Mouse (Mus musculus) limb, embryonic 12.5 days (tissue): Measurements from ENCODE around the gene Fam219a. TPM values are rescaled to one million over a fixed set of nuclear protein-coding genes. Genes with fewer than 3 reads are reported as not detected.

ENCODE experiments used
- ATAC-seq: fragments of 200-750 bp; cut with Nextera tagmentation; 2 replicates; pipeline ENCODE4 v1.8.0; 2017; ENCODE audit warnings: low read depth, moderate TSS enrichment; ENCODE audit not compliant: insufficient number of reproducible peaks, insufficient read depth, low FRiP score, low TSS enrichment
- H3K27ac ChIP-seq: fragments of 300-500 bp; sonication (generic); 2 replicates; pipeline ENCODE4 v1.5.1; 2016; ENCODE audit warnings: mild to moderate bottlenecking, moderate library complexity
- H3K27me3 ChIP-seq: fragments of 300-500 bp; sonication (generic); 2 replicates; pipeline ENCODE4 v1.6.1; 2016; ENCODE audit warnings: mild to moderate bottlenecking, moderate library complexity
- H3K36me3 ChIP-seq: fragments of 300-500 bp; sonication (generic); 2 replicates; pipeline ENCODE4 v1.6.1; 2016; ENCODE audit warnings: mild to moderate bottlenecking, moderate library complexity
- H3K4me1 ChIP-seq: fragments of 300-500 bp; sonication (generic); replicated peaks from 2 replicates; pipeline ENCODE4 v1.6.1; 2016
- H3K4me2 ChIP-seq: fragments of 300-500 bp; sonication (generic); 2 replicates; pipeline ENCODE4 v1.6.1; 2016; ENCODE audit warnings: mild to moderate bottlenecking, moderate library complexity
- H3K4me3 ChIP-seq: fragments of 300-500 bp; sonication (generic); replicated peaks from 2 replicates; pipeline ENCODE4 v1.5.1; 2016; ENCODE audit warnings: mild to moderate bottlenecking
- H3K9ac ChIP-seq: fragments of 300-500 bp; sonication (generic); replicated peaks from 2 replicates; pipeline ENCODE4 v1.6.1; 2016; ENCODE audit warnings: mild to moderate bottlenecking, moderate library complexity
- H3K9me3 ChIP-seq: fragments of 300-500 bp; sonication (generic); 2 replicates; pipeline ENCODE4 v1.6.1; 2016; ENCODE audit warnings: mild to moderate bottlenecking, moderate library complexity
- WGBS: fragments of 180-500 bp; shearing (Covaris S2); methylation state at CpG from one replicate; pipeline ENCODE4 v1.1.7; 2016; 5-methylcytosine and 5-hydroxymethylcytosine counted together
- polyA plus RNA-seq: library from polyadenylated mRNA; unstranded; fragments of >200 nt; fragmentation: Nextera tagmentation; extraction: Ambion mirVana; gene quantifications from 2 replicates; pipeline ENCODE4 v1.2.1, GENCODE M21; 2016

Gene Fam219a
- polyA plus RNA-seq, 1 experiment from 2014 or later, result 2.4 TPM

DNA sequence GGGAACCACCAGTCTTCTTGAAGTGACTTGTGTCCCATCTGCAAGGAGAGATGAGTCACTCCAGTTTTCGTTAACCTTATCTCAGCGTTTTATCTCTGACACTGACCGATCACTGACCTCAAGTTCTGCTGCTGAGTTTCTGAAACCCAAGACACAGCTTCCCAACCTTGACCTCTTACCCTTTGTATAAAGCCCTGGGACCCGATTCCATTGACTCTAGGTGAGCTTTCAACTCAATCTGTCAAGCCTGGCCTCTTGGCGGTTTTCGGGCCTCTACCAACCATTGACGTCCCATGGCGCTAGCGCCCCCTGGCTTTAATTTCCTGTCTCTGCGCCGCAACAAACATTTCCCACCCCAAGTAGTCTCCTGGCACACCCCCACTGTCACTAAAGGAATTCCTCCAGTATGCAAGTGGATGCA lies 64.2 kb downstream of the Fam219a start:
- peaks cover 58% of the 10 kb centered on the region for H3K27me3 ChIP-seq
- WGBS, result 51% methylated on average over 11 of the region's 11 CpGs

DNA sequence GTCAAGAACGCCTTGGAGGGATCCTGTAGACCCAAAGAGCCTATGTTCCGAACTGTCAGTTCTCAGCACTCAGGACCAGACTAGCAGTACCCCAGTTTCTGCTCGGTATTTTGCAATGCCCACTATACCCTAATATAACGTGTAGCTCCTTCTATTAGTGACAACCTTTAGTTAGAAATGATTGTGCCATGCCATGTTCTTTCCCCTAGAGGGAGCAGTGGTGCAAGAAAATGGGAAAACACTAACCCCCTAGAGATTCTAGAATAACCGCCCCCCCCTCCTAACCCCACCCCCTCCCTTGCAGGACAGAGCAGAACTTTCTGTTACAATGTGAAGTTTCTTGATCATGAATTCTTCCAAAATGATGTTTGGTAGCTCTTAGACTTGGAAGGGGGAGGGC lies 65.0 kb downstream of the Fam219a start:
- no peak for ATAC-seq
- H3K4me2 ChIP-seq, result no peak overlapping the region
- peaks cover 24% of the 10 kb centered on the region for H3K4me1 ChIP-seq
- H3K27ac ChIP-seq, result no peak overlapping the region
- H3K9ac ChIP-seq, result no peak overlapping the region
- peaks cover 61% of the 10 kb centered on the region for H3K27me3 ChIP-seq
- no peaks in the 10 kb centered on the region for H3K9me3 ChIP-seq
- WGBS, result 78% methylated on average over 5 of the region's 5 CpGs
- H3K36me3 ChIP-seq, result no peaks in the 10 kb centered on the region
- H3K4me3 ChIP-seq, result no peak overlapping the region

More for the DNA sequence above, 64.2 kb downstream of the Fam219a start:
- Histone ChIP-seq H3K9ac (no peak overlapping the region), H3K4me1 (peaks cover 24% of the 10 kb centered on the region), H3K9me3 (no peaks in the 10 kb centered on the region), H3K27ac (no peak overlapping the region), H3K36me3 (no peaks in the 10 kb centered on the region), H3K4me3 (no peak overlapping the region), H3K4me2 (no peak overlapping the region)
- ATAC-seq, result no peak

DNA sequence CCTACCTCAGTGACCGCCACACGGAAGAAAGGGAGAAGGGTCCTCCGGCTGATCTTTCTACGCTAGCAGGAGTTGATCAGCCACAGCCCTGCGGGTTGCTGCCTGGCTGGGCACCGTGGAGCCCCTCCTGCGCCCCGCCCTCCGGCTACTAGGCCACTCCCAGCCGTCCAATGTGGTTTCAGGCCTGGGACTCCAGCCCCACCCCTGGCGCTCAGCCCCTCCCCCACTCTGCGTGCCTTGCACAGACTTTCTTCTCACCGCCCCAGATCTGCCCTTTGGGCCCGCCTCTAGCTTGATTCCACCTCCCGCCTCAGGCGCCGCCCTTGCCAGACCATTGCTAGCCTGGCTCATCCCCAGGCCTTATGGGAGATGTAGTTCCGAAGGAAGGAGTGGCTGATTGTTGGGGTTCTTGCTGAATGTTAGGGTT lies 66.3 kb downstream of the Fam219a start, which contains the start of gene AI464131:
AI464131 (minus strand) TSS at position 91 of the 427 bp plus-strand sequence.
- Histone ChIP-seq H3K27me3 (peaks cover 61% of the 10 kb centered on the region), H3K4me3 (peak within 1 kb of the TSS; percentile 37)
- peak; percentile 86 for ATAC-seq

DNA sequence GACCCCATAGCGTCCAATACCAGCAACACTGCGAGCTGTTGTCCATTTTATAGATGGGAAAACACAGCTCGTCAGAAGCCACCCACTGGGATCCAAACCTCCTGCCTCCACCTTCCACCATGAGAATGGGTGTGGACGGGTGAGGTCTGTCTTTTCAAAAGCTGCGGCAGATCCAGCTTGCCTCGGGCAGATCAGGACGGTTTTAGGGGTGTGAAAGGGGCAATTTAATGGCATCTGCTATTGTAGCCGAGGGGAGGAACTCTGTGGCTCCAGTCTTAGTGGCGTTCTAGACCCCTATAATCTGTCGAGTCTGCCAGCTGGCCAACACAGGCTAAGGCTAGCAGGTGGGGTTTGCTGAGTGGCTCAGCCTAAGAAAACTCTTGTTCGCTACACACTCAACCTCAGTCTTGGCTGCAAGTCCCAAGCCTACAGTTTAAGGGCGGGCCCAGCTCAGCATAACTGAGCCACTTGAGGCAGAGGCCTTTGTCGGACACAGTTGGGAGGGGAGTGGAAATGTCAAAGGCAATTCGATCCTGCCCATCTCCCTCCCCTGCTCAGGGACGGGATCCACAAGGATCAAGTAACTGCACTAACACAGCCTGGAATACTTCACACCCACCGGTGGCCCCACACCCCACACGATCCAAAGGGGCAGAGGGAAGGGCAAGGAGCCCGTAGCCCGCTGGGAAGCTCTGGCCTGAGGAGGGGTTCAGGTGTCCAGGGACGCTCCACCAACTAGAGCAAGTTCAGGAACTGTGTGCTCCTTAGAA lies 67.0 kb downstream of the Fam219a start:
- Histone ChIP-seq H3K27me3 (peaks cover 65% of the 10 kb centered on the region), H3K4me3 (peak overlapping the region; percentile 37), H3K4me2 (peak overlapping the region; percentile 65), H3K9me3 (no peaks in the 10 kb centered on the region), H3K4me1 (peaks cover 40% of the 10 kb centered on the region), H3K9ac (peak overlapping the region; percentile 45; the same call in 1 of the 2 replicates), H3K36me3 (no peaks in the 10 kb centered on the region), H3K27ac (no peak overlapping the region; the same call in 1 of the 2 replicates)
- 8% methylated on average over 20 of the region's 20 CpGs for WGBS
- peak; percentile 33 for ATAC-seq

More for the DNA sequence above, 66.3 kb downstream of the Fam219a start, which contains the start of gene AI464131:
- no peaks in the 10 kb centered on the region for H3K9me3 ChIP-seq
- peak within 1 kb of the TSS; percentile 45; the same call in 1 of the 2 replicates for H3K9ac ChIP-seq
- H3K36me3 ChIP-seq, result no peaks in the 10 kb centered on the region
- H3K27ac ChIP-seq, result no peak within 1 kb of the TSS; the same call in 1 of the 2 replicates
- 2% methylated on average over 18 of the region's 18 CpGs for WGBS
- peaks cover 38% of the 10 kb centered on the region for H3K4me1 ChIP-seq
- H3K4me2 ChIP-seq, result peak within 1 kb of the TSS; percentile 65

DNA sequence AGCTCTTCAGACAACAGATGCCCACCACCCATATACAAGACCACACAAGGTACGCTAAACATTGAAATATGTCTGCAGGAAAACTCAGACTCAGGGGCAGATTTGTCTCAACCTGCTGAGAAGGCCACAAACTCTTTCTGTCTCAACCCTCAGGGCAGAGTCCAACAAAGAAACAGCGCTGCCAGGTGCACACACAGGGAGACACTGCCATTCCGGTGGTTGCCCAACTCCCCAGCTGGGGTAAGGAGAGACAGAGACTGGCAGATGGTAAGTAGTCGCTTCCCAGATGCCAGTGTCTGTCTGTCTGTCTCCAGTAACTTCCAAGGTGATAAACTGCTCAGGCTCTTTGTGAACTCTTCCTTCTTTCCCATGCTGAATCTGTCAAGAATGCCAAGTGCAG lies 68.6 kb downstream of the Fam219a start:
- WGBS, result 68% methylated on average over 4 of the region's 4 CpGs
- H3K9ac ChIP-seq, result no peak overlapping the region
- no peaks in the 10 kb centered on the region for H3K36me3 ChIP-seq
- H3K27me3 ChIP-seq, result peaks cover 76% of the 10 kb centered on the region
- peaks cover 32% of the 10 kb centered on the region for H3K4me1 ChIP-seq
- no peak overlapping the region for H3K4me3 ChIP-seq
- H3K27ac ChIP-seq, result no peak overlapping the region
- no peak overlapping the region for H3K4me2 ChIP-seq
- H3K9me3 ChIP-seq, result no peaks in the 10 kb centered on the region
- no peak for ATAC-seq

DNA sequence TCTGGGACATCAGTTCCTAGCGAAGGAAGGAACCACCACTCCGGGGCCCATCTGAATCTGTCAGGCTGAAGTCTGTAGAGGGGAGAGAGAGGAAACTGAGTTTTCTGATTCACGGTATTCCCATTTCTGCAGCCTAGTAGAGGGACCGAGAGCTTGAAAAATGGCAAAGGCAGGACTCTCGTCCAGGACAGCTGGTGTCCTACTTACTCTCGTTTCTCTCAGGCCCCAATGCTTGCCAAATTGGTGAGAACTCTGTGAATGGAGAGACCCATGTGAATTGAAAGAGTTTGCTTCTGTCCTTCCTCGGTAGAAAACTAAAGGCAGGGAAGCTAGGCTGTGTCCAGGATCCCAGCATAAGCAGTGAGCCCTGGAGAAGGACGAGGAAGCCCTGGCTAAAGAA lies 69.7 kb downstream of the Fam219a start:
- no peak overlapping the region for H3K4me3 ChIP-seq
- H3K27me3 ChIP-seq, result peaks cover 87% of the 10 kb centered on the region
- no peak for ATAC-seq
- H3K36me3 ChIP-seq, result no peaks in the 10 kb centered on the region
- H3K9me3 ChIP-seq, result no peaks in the 10 kb centered on the region
- no peak overlapping the region for H3K27ac ChIP-seq
- WGBS, result 61% methylated on average over 8 of the region's 8 CpGs
- H3K9ac ChIP-seq, result no peak overlapping the region
- no peak overlapping the region for H3K4me2 ChIP-seq
- peaks cover 32% of the 10 kb centered on the region for H3K4me1 ChIP-seq

DNA sequence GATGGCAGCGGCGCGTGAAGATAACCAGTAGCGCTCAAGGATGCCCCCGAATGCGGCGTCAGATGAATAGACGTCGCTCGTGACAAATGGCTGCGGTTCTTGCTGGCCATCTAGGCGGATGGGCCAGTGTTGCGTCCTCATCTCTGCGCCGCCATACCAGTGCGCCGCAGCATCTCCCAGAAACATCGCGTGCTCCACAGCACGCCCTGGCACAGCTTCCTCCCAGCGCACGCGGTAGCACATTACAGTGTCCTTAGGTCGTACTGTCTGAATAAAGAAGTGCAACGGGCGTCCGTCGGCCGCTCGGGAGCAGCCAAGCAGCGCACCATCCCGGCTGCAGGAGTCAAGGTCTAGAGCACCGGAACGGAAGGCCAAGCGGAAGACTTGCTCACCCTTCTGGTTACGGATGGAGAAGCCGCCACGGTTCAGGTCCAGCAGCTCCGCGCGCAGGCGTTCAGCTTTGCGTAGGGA lies 70.4 kb downstream of the Fam219a start:
- Histone ChIP-seq H3K9ac (no peak overlapping the region), H3K4me1 (peaks cover 32% of the 10 kb centered on the region), H3K36me3 (no peaks in the 10 kb centered on the region), H3K9me3 (no peaks in the 10 kb centered on the region), H3K4me3 (peak overlapping the region; percentile 38), H3K4me2 (peak overlapping the region; percentile 67), H3K27ac (no peak overlapping the region), H3K27me3 (peaks cover 93% of the 10 kb centered on the region)
- no peak for ATAC-seq
- 2% methylated on average over 43 of the region's 43 CpGs for WGBS

DNA sequence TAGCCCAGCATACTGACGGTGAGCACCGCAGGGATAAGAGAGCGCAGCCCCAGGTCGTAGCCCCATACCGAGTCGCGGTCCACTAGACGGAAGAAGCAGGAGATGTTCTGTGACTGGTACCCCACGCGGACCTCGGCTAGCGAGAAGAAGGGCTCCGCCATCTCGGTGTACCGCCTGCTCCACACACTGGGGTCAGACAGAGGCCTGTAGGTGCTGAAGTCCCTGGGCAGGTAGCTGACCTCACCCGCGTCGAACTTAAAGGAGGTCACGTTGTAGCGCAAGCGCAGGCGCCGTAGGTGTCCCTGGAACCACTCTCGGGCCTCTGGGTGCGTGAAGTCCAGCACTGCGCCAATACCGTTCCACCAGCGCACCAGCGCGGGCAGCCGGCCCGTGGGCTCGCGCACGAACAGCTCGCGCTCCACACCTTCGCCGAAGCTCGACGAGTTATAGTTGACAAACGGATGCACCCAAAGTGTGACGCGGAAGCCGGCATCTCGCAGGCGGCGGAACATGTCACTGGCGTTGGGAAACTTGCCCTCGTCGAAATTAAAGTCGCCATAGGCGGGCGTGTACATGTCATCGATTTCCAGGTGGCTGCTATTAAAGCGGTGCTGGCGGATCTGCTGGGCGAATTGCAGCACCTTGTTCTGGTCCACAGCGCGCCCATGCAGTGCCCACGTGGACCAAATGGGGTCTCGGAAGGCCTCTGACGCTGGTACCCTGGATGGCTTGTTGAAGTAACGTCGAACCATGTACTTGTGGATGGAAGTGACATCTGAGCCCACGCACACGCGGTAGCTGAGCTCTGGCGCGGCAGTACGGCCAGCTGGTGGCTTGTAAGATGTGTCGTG lies 71.1 kb downstream of the Fam219a start:
- WGBS, result 4% methylated on average over 72 of the region's 72 CpGs
- H3K27ac ChIP-seq, result no peak overlapping the region

DNA sequence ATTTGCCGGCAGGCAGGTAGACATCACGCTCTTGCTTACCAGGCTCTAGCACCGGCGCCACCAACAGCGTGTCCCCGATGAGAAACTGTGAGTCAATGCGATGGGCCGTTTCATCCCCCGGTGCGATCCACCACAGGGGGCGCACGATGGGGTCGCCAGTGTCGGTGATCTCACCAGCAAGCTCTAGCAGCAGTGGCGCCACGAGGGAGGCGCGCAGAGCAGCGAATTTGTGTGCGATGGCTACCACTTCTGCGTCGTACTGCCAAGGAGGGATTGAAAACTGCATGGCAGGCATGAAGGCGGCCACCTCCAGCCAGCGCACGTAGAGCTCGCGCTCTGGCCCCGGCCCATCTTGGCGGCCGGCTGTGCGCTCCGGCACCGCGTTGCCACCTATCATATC lies 71.8 kb downstream of the Fam219a start:
- ATAC-seq, result no peak

More for the DNA sequence above, 71.1 kb downstream of the Fam219a start:
- Histone ChIP-seq H3K27me3 (peaks cover 99% of the 10 kb centered on the region), H3K36me3 (no peaks in the 10 kb centered on the region), H3K9ac (no peak overlapping the region; the same call in 1 of the 2 replicates), H3K4me2 (peak overlapping the region; percentile 67), H3K4me3 (peak overlapping the region; percentile 38), H3K9me3 (no peaks in the 10 kb centered on the region), H3K4me1 (peaks cover 32% of the 10 kb centered on the region)
- ATAC-seq, result no peak

DNA sequence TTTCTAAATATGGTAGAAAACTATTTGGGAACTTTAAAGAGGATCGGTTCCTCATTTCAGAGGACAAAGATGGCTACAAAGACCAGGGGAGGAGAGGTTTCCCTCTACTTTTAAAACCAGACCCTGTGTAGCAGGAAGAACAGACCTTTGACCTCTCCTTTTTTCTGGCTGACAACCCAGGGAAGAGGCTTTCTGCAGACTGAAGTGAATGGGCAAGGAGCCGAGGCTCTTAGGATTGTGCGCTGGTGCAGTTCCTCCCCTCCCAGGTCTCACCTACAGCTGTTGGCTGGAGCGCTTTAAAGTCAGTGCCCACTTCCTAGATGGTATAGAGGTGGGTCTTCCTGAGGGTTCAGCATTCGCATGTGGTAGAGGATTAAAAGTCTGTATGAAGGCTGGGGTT lies 72.3 kb downstream of the Fam219a start:
- H3K27ac ChIP-seq, result no peak overlapping the region
- H3K27me3 ChIP-seq, result peaks cover 93% of the 10 kb centered on the region
- no peaks in the 10 kb centered on the region for H3K9me3 ChIP-seq
- WGBS, result 53% methylated on average over 5 of the region's 5 CpGs
- H3K4me3 ChIP-seq, result no peak overlapping the region; the same call in 1 of the 2 replicates
- peaks cover 26% of the 10 kb centered on the region for H3K4me1 ChIP-seq
- ATAC-seq, result no peak
- H3K36me3 ChIP-seq, result no peaks in the 10 kb centered on the region
- H3K9ac ChIP-seq, result no peak overlapping the region
- no peak overlapping the region for H3K4me2 ChIP-seq

More for the DNA sequence above, 71.8 kb downstream of the Fam219a start:
- H3K27ac ChIP-seq, result no peak overlapping the region
- no peaks in the 10 kb centered on the region for H3K36me3 ChIP-seq
- peak overlapping the region; percentile 67 for H3K4me2 ChIP-seq
- H3K4me1 ChIP-seq, result peaks cover 31% of the 10 kb centered on the region
- H3K9me3 ChIP-seq, result no peaks in the 10 kb centered on the region
- H3K9ac ChIP-seq, result no peak overlapping the region; the same call in 1 of the 2 replicates
- peak overlapping the region; percentile 38 for H3K4me3 ChIP-seq
- WGBS, result 1% methylated on average over 34 of the region's 34 CpGs
- H3K27me3 ChIP-seq, result peaks cover 98% of the 10 kb centered on the region

DNA sequence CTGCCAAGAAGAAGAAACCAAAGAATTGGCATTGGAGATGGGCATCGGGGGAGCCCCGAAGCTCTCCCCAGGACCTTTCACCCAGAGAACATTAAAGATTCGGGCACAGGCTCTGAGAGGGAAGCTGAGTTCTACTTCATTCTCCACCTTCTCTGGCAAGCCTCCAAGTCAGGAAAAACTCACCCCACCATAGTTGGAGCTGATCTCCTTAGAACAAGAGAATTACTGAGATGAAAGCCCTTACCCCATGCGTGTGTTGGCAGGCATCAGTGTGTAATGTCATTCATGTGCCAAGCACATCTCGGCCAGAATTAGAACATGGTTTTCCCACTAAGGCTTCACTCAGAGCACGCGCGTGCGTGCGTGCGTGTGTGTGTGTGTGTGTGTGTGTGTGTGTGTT lies 73.5 kb downstream of the Fam219a start:
- Histone ChIP-seq H3K9ac (no peak overlapping the region), H3K9me3 (no peaks in the 10 kb centered on the region), H3K4me2 (no peak overlapping the region), H3K36me3 (no peaks in the 10 kb centered on the region), H3K4me1 (peaks cover 20% of the 10 kb centered on the region), H3K27ac (no peak overlapping the region), H3K27me3 (peaks cover 81% of the 10 kb centered on the region), H3K4me3 (no peak overlapping the region)
- ATAC-seq, result no peak
- WGBS, result 86% methylated on average over 11 of the region's 11 CpGs
